Mouse (Mus musculus): Measurements from ENCODE around the gene Rap1gap2. TPM values are rescaled to one million over a fixed set of nuclear protein-coding genes. Genes with fewer than 3 reads are reported as not detected.

Gene Rap1gap2
- polyA plus RNA-seq, 1 experiment from 2014 or later: 2.1 TPM

GRCm38 (mm10) chr11:74574768-74575434 is 35.8 kb downstream of the Rap1gap2 start:
- ATAC-seq (replicated peaks; ENCODE audit: low FRiP score) (peak; percentile 47), DNase-seq (ENCODE audit: low spot score) (no peak)
- H3K36me3 ChIP-seq (ENCODE audit: control insufficient read depth, insufficient read depth, low read length): no peaks in the 10 kb centered on the region
- 63% methylated on average over 4 of the region's 4 CpGs for WGBS
- no peak overlapping the region for H3K9ac ChIP-seq (ENCODE audit: low read depth, low read length)
- H3K4me2 ChIP-seq: no peak overlapping the region; the same call in 1 of the 2 replicates
- peaks cover 61% of the 10 kb centered on the region for H3K4me1 ChIP-seq (replicated peaks; ENCODE audit: control insufficient read depth, insufficient read depth, low read length)
- no peaks in the 10 kb centered on the region for H3K27me3 ChIP-seq (replicated peaks; ENCODE audit: control insufficient read depth, insufficient read depth, low read length)
- peak overlapping the region; percentile 97 for H3K27ac ChIP-seq (ENCODE audit: low read depth, low read length)
- no peak overlapping the region for H3K4me3 ChIP-seq (ENCODE audit: low read depth, low read length)
- no peaks in the 10 kb centered on the region for H3K9me3 ChIP-seq (ENCODE audit: control insufficient read depth, low read length)

- H3K36me3 ChIP-seq (ENCODE audit: control insufficient read depth, insufficient read depth, low read length): no peaks in the 10 kb centered on the region
- H3K9ac ChIP-seq (ENCODE audit: low read depth, low read length): peak overlapping the region; percentile 56
- peak overlapping the region; percentile 14 for H3K4me3 ChIP-seq (ENCODE audit: low read depth, low read length)
- ATAC-seq (replicated peaks; ENCODE audit: low FRiP score) (peak; percentile 78), DNase-seq (ENCODE audit: low spot score) (no peak)
- H3K4me2 ChIP-seq: peak overlapping the region; percentile 57
- 50% methylated on average over 6 of the region's 6 CpGs for whole genome bisulfite sequencing
- H3K27ac ChIP-seq (ENCODE audit: low read depth, low read length): peak overlapping the region; percentile 77
- H3K4me1 ChIP-seq (replicated peaks; ENCODE audit: control insufficient read depth, insufficient read depth, low read length): peaks cover 57% of the 10 kb centered on the region
- no peaks in the 10 kb centered on the region for H3K9me3 ChIP-seq (ENCODE audit: control insufficient read depth, low read length)
- H3K27me3 ChIP-seq (replicated peaks; ENCODE audit: control insufficient read depth, insufficient read depth, low read length): no peaks in the 10 kb centered on the region
These were observed 38.2 kb downstream of the Rap1gap2 start for GRCm38 (mm10) chr11:74572459-74573061.

GRCm38 (mm10) chr11:74569735-74570134 is 41.0 kb downstream of the Rap1gap2 start:
- Histone ChIP-seq H3K36me3 (ENCODE audit: control insufficient read depth, insufficient read depth, low read length) (no peaks in the 10 kb centered on the region), H3K27ac (ENCODE audit: low read depth, low read length) (no peak overlapping the region), H3K4me1 (replicated peaks; ENCODE audit: control insufficient read depth, insufficient read depth, low read length) (peaks cover 34% of the 10 kb centered on the region), H3K4me2 (no peak overlapping the region), H3K9me3 (ENCODE audit: control insufficient read depth, low read length) (no peaks in the 10 kb centered on the region), H3K4me3 (ENCODE audit: low read depth, low read length) (no peak overlapping the region), H3K27me3 (replicated peaks; ENCODE audit: control insufficient read depth, insufficient read depth, low read length) (no peaks in the 10 kb centered on the region), H3K9ac (ENCODE audit: low read depth, low read length) (no peak overlapping the region)
- WGBS: 77% methylated on average over 6 of the region's 6 CpGs
- ATAC-seq (replicated peaks; ENCODE audit: low FRiP score): no peak
- no peak for DNase-seq (ENCODE audit: low spot score)

GRCm38 (mm10) chr11:74568463-74568862 is 42.3 kb downstream of the Rap1gap2 start:
- Histone ChIP-seq H3K9me3 (ENCODE audit: control insufficient read depth, low read length) (no peaks in the 10 kb centered on the region), H3K4me1 (replicated peaks; ENCODE audit: control insufficient read depth, insufficient read depth, low read length) (peaks cover 22% of the 10 kb centered on the region), H3K27ac (ENCODE audit: low read depth, low read length) (no peak overlapping the region), H3K9ac (ENCODE audit: low read depth, low read length) (no peak overlapping the region), H3K36me3 (ENCODE audit: control insufficient read depth, insufficient read depth, low read length) (no peaks in the 10 kb centered on the region), H3K4me3 (ENCODE audit: low read depth, low read length) (no peak overlapping the region), H3K4me2 (no peak overlapping the region), H3K27me3 (replicated peaks; ENCODE audit: control insufficient read depth, insufficient read depth, low read length) (no peaks in the 10 kb centered on the region)
- ATAC-seq (replicated peaks; ENCODE audit: low FRiP score) (no peak), DNase-seq (ENCODE audit: low spot score) (no peak)
- WGBS: 79% methylated on average over 5 of the region's 5 CpGs

GRCm38 (mm10) chr11:74568004-74568403 is 42.7 kb downstream of the Rap1gap2 start:
- no peak overlapping the region for H3K27ac ChIP-seq (ENCODE audit: low read depth, low read length)
- H3K9ac ChIP-seq (ENCODE audit: low read depth, low read length): no peak overlapping the region
- ATAC-seq (replicated peaks; ENCODE audit: low FRiP score): no peak
- 61% methylated on average over 3 of the region's 3 CpGs for WGBS
- H3K4me2 ChIP-seq: no peak overlapping the region
- H3K36me3 ChIP-seq (ENCODE audit: control insufficient read depth, insufficient read depth, low read length): no peaks in the 10 kb centered on the region
- no peak overlapping the region for H3K4me3 ChIP-seq (ENCODE audit: low read depth, low read length)
- DNase-seq (ENCODE audit: low spot score): no peak
- H3K27me3 ChIP-seq (replicated peaks; ENCODE audit: control insufficient read depth, insufficient read depth, low read length): no peaks in the 10 kb centered on the region
- H3K4me1 ChIP-seq (replicated peaks; ENCODE audit: control insufficient read depth, insufficient read depth, low read length): peaks cover 17% of the 10 kb centered on the region
- H3K9me3 ChIP-seq (ENCODE audit: control insufficient read depth, low read length): no peaks in the 10 kb centered on the region

GRCm38 (mm10) chr11:74566326-74566874 is 44.3 kb downstream of the Rap1gap2 start:
- WGBS: 82% methylated on average over 4 of the region's 4 CpGs
- DNase-seq (ENCODE audit: low spot score) (no peak), ATAC-seq (replicated peaks; ENCODE audit: low FRiP score) (no peak)
- H3K4me1 ChIP-seq (replicated peaks; ENCODE audit: control insufficient read depth, insufficient read depth, low read length): peaks cover under 1% of the 10 kb centered on the region
- no peaks in the 10 kb centered on the region for H3K36me3 ChIP-seq (ENCODE audit: control insufficient read depth, insufficient read depth, low read length)
- no peaks in the 10 kb centered on the region for H3K27me3 ChIP-seq (replicated peaks; ENCODE audit: control insufficient read depth, insufficient read depth, low read length)
- H3K4me2 ChIP-seq: no peak overlapping the region
- H3K4me3 ChIP-seq (ENCODE audit: low read depth, low read length): no peak overlapping the region
- no peak overlapping the region for H3K27ac ChIP-seq (ENCODE audit: low read depth, low read length)
- H3K9ac ChIP-seq (ENCODE audit: low read depth, low read length): no peak overlapping the region
- H3K9me3 ChIP-seq (ENCODE audit: control insufficient read depth, low read length): no peaks in the 10 kb centered on the region

- no peak for ATAC-seq (replicated peaks; ENCODE audit: low FRiP score)
- DNase-seq (ENCODE audit: low spot score): no peak
- Histone ChIP-seq H3K27ac (ENCODE audit: low read depth, low read length) (no peak overlapping the region), H3K36me3 (ENCODE audit: control insufficient read depth, insufficient read depth, low read length) (no peaks in the 10 kb centered on the region), H3K9ac (ENCODE audit: low read depth, low read length) (no peak overlapping the region), H3K4me2 (no peak overlapping the region), H3K9me3 (ENCODE audit: control insufficient read depth, low read length) (no peaks in the 10 kb centered on the region), H3K27me3 (replicated peaks; ENCODE audit: control insufficient read depth, insufficient read depth, low read length) (no peaks in the 10 kb centered on the region), H3K4me3 (ENCODE audit: low read depth, low read length) (no peak overlapping the region), H3K4me1 (replicated peaks; ENCODE audit: control insufficient read depth, insufficient read depth, low read length) (peaks cover 14% of the 10 kb centered on the region)
- WGBS: 78% methylated on average over 4 of the region's 4 CpGs
These were observed 49.3 kb downstream of the Rap1gap2 start for GRCm38 (mm10) chr11:74561392-74561791.

GRCm38 (mm10) chr11:74560600-74561227 is 50.0 kb downstream of the Rap1gap2 start:
- ATAC-seq (replicated peaks; ENCODE audit: low FRiP score) (peak; percentile 39; the same call in 1 of the 2 replicates), DNase-seq (ENCODE audit: low spot score) (no peak)
- H3K9me3 ChIP-seq (ENCODE audit: control insufficient read depth, low read length): no peaks in the 10 kb centered on the region
- H3K4me1 ChIP-seq (replicated peaks; ENCODE audit: control insufficient read depth, insufficient read depth, low read length): peaks cover 21% of the 10 kb centered on the region
- no peak overlapping the region for H3K9ac ChIP-seq (ENCODE audit: low read depth, low read length)
- H3K36me3 ChIP-seq (ENCODE audit: control insufficient read depth, insufficient read depth, low read length): no peaks in the 10 kb centered on the region
- 74% methylated on average over 9 of the region's 9 CpGs for WGBS
- no peak overlapping the region for H3K4me3 ChIP-seq (ENCODE audit: low read depth, low read length)
- no peak overlapping the region for H3K4me2 ChIP-seq
- no peaks in the 10 kb centered on the region for H3K27me3 ChIP-seq (replicated peaks; ENCODE audit: control insufficient read depth, insufficient read depth, low read length)
- no peak overlapping the region for H3K27ac ChIP-seq (ENCODE audit: low read depth, low read length)

All from liver, embryonic 11.5 days (tissue).